Mouse (Mus musculus) ES-Bruce4 (cell line): Measurements from ENCODE around the gene Pbx1. TPM values are rescaled to one million over a fixed set of nuclear protein-coding genes. Genes with fewer than 3 reads are reported as not detected.

ENCODE experiments used
- H3K27ac ChIP-seq: 2 replicates; pipeline ENCODE4 v1.5.1; 2012; ENCODE audit warnings: low read length, inconsistent platforms; ENCODE audit not compliant: insufficient read depth
- H3K27me3 ChIP-seq: 2 replicates; pipeline ENCODE4 v1.6.1; 2012; ENCODE audit warnings: mild to moderate bottlenecking, low read length, inconsistent platforms; ENCODE audit not compliant: control insufficient read depth, poor library complexity, insufficient read depth, severe bottlenecking
- H3K36me3 ChIP-seq: 2 replicates; pipeline ENCODE4 v1.6.1; 2012; ENCODE audit warnings: inconsistent platforms, mild to moderate bottlenecking, low read length, moderate library complexity; ENCODE audit not compliant: control insufficient read depth, poor library complexity, insufficient read depth, severe bottlenecking
- H3K4me1 ChIP-seq: one replicate; pipeline ENCODE4 v1.8.1; 2011; ENCODE audit warnings: low read length; ENCODE audit not compliant: control insufficient read depth, insufficient read depth
- H3K4me3 ChIP-seq: 2 replicates; pipeline ENCODE4 v1.5.1; 2011; ENCODE audit warnings: low read depth, mild to moderate bottlenecking, low read length
- H3K9ac ChIP-seq: 2 replicates; pipeline ENCODE4 v1.6.1; 2012; ENCODE audit warnings: low read depth, mild to moderate bottlenecking, inconsistent platforms; ENCODE audit not compliant: poor library complexity, severe bottlenecking
- H3K9me3 ChIP-seq: replicated peaks from 2 replicates; pipeline ENCODE4 v1.6.1; 2012; ENCODE audit warnings: mild to moderate bottlenecking, low read length, inconsistent platforms; ENCODE audit not compliant: control insufficient read depth, poor library complexity, insufficient read depth, severe bottlenecking
- CTCF ChIP-seq: IDR thresholded peaks from one replicate; pipeline ENCODE4 v1.8.1; 2011; ENCODE audit warnings: low read depth, low read length
- EP300 ChIP-seq: IDR thresholded peaks from 2 replicates; pipeline ENCODE4 v1.6.1; 2011; ENCODE audit warnings: low read depth, low read length; ENCODE audit not compliant: insufficient read depth
- POLR2A ChIP-seq: IDR thresholded peaks from one replicate; pipeline ENCODE4 v1.8.1; 2011; ENCODE audit warnings: low read length; ENCODE audit not compliant: insufficient read depth
- polyA plus RNA-seq: library from polyadenylated mRNA; stranded (reverse); fragments of >200 nt; gene quantifications from 2 replicates; pipeline ENCODE4 v1.2.4, GENCODE M21; 2011; ENCODE audit warnings: low read depth; ENCODE audit not compliant: missing spikeins, insufficient read depth, insufficient read length

Pbx1 gene
- polyA plus RNA-seq, 1 experiment, result 28.0 TPM

DNA sequence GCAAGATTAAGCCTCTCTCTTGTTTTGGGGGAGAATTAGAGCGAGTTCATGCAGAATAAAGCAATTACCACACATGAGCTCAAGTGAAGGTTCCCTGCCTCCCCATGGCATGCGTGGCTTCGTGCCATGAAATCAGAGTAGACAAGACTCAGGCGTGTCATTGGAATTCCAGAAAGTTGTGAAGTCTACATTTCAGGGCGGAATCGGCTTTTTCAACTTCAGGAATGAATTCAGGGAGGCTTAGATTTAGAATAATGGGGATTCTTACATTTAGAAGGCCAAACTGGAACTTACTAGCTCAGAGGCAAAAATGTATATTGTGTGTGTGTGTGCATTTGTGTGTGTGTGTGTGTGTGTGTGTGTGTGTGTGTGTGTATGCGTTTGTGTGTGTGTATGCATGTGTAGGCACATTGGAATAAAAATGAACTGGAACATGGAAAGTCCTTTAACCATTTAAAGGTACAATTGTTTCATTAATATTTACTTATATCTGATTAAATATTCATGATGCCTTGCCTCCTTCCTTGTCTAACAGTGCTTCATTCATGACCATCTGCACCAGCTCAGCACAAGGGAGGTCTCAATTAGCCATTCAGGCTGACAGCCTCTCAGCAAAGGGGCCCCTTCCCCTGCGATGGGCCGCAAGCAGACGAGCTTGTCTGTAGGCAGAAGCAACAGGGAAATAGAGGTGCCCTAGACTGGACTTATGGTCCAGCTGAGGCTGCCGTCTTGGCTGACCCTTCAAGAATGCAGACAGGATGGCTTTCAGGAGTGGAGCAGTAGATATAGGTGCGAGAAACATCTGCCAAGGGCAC lies 41.4 kb upstream of the Pbx1 start:
- Histone ChIP-seq H3K27ac (no peak overlapping the region), H3K9ac (no peak overlapping the region), H3K4me3 (no peak overlapping the region), H3K27me3 (no peaks in the 10 kb centered on the region; the same call in 1 of the 2 replicates), H3K9me3 (no peaks in the 10 kb centered on the region), H3K36me3 (no peaks in the 10 kb centered on the region), H3K4me1 (no peaks in the 10 kb centered on the region)
- TF ChIP-seq EP300, result no peak
- TF ChIP-seq POLR2A, result no peak
- no peak for TF ChIP-seq CTCF

DNA sequence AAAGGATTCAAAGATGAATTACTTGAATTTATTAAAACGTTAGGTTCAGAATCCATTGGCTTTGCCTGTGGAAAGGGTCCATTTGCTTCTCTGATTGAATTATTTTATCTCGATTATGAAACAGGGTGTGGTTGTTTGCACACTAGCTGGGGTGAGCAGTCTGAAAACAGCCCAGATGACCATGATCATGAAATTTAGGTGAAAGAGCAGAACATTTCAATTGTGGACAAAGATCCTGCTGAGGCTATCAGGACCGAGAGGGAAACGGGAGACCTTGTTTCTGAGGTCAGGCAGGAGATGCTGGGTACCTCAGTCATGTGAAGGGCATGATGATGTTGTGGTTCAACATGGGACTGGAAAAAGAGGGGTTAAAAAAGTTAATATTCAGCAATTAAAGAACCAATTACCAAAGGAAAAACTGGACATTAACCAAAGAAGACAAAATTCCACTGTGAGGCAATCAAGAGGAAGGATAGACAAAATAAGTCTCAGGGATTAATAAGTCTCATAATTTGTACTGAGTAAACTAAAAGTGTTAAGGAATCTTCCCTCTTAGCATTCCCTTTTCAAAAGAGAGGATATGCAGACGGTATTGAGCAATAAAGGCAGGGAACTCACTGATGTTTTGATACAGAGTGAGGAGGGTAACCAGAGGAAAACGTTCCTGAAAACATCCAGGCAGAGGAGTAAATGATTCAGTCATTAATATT lies 40.6 kb upstream of the Pbx1 start:
- Histone ChIP-seq H3K27ac (no peak overlapping the region), H3K9ac (no peak overlapping the region), H3K4me1 (no peaks in the 10 kb centered on the region), H3K27me3 (no peaks in the 10 kb centered on the region; the same call in 1 of the 2 replicates), H3K9me3 (no peaks in the 10 kb centered on the region), H3K36me3 (no peaks in the 10 kb centered on the region), H3K4me3 (no peak overlapping the region)
- TF ChIP-seq CTCF (no peak), EP300 (no peak), POLR2A (no peak)

DNA sequence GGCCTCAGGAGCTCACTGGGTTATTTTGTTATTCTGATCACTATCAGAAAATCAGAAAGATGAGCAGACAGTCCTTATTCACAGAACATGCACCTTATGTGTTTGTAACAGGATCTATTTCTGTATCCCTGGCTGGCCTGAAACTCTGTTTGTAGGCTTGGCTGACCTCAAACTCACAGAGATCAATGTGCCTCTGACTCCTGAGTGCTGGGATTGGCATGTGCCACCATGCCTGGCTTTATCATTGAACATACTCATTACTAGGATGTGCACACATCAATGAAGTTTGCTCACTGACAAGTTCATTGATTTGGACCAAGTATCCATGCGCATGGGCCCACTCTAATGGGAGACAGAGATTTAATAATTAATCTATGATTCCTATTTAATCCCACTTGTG lies 27.4 kb upstream of the Pbx1 start:
- H3K36me3 ChIP-seq, result no peaks in the 10 kb centered on the region
- no peaks in the 10 kb centered on the region for H3K9me3 ChIP-seq
- H3K4me1 ChIP-seq, result no peaks in the 10 kb centered on the region
- no peaks in the 10 kb centered on the region for H3K27me3 ChIP-seq
- H3K9ac ChIP-seq, result no peak overlapping the region
- H3K27ac ChIP-seq, result no peak overlapping the region
- no peak overlapping the region for H3K4me3 ChIP-seq
- no peak for TF ChIP-seq POLR2A
- TF ChIP-seq CTCF, result no peak
- no peak for TF ChIP-seq EP300

DNA sequence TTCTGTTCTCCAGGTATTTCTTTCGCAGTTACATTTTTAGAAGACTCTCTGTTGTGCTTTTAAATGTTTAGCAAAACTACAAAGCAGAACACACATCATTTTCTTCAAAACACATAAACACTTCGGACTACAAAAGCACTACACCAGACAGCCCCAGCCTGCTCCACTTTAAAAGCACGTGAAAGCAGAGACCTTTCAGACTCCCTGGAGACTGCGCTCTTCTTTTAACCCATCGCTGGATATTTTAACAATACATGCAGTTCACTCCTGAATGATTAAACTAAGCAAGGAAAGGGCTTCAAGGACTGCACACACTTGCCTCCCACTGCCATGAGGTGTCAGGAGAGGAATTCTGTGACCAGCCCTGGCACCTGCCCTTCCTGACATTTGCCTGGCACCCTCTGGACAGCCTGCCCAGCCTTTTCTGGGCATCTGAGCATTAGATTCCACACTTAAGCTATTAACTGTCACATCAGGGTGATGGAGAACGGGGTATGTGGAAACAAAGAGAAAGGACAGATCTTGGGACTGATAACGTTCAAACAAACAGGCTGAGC lies 25.2 kb upstream of the Pbx1 start:
- Histone ChIP-seq H3K9me3 (no peaks in the 10 kb centered on the region), H3K36me3 (no peaks in the 10 kb centered on the region), H3K27ac (no peak overlapping the region), H3K9ac (no peak overlapping the region), H3K4me1 (no peaks in the 10 kb centered on the region), H3K4me3 (no peak overlapping the region), H3K27me3 (no peaks in the 10 kb centered on the region)
- no peak for TF ChIP-seq CTCF
- no peak for TF ChIP-seq EP300
- TF ChIP-seq POLR2A, result no peak

DNA sequence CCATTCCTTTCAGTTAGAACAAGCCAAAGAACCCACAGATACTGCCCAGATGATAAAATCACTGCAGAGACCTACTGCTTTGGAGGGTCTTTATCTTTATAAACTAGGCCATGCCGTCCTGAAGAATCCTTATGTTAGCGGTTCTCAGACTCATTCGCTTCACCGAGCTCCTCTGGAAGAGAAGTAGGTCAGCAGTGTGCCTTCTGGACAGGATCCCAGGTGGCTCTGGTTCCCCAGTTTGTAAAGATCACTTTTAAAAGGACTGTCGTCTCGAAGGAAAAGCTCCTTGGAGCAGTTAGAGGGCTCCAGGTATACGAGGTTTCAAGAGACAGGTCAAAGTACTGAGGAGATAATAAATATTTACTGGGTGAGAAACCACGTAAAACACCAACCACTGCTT lies 23.1 kb upstream of the Pbx1 start:
- H3K9me3 ChIP-seq, result no peaks in the 10 kb centered on the region
- H3K4me3 ChIP-seq, result no peak overlapping the region
- no peak overlapping the region for H3K9ac ChIP-seq
- H3K27me3 ChIP-seq, result no peaks in the 10 kb centered on the region
- no peak overlapping the region for H3K27ac ChIP-seq
- TF ChIP-seq EP300, result no peak
- no peaks in the 10 kb centered on the region for H3K36me3 ChIP-seq
- no peaks in the 10 kb centered on the region for H3K4me1 ChIP-seq

DNA sequence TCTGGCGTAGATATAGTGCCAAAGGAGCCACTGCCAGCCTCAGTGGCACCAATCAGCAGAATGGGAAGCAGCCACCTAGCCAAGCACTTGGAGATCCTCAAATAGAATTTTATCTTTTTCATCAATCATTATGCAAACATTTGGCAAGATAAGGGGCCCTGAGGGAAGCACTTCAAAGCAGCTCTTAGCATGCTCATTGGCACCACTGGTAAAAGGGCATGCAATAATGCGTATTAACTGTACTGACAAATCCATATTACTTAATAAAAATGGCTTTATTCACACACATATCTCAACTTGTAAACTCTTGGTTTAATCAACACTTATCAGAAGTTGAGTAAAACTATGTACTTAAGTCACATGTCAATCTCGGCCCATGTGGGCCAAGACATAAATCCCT lies 1.6 kb upstream of the Pbx1 start:
- H3K27me3 ChIP-seq, result no peaks in the 10 kb centered on the region; the same call in 1 of the 2 replicates
- no peak overlapping the region for H3K9ac ChIP-seq
- no peaks in the 10 kb centered on the region for H3K4me1 ChIP-seq
- TF ChIP-seq CTCF (no peak), EP300 (no peak), POLR2A (no peak)
- no peaks in the 10 kb centered on the region for H3K36me3 ChIP-seq
- no peak overlapping the region for H3K4me3 ChIP-seq
- no peak overlapping the region for H3K27ac ChIP-seq
- no peaks in the 10 kb centered on the region for H3K9me3 ChIP-seq
